Mouse (Mus musculus) neural tube, embryonic 11.5 days (tissue): ENCODE data around the gene Fam81a. TPM values are rescaled to one million over a fixed set of nuclear protein-coding genes. Genes with fewer than 3 reads are reported as not detected.

Source experiments
- ATAC-seq: fragments of 200-750 bp; cut with Nextera tagmentation; 2 replicates; pipeline ENCODE4 v1.8.0; 2017; ENCODE audit warnings: moderate number of reproducible peaks, mild to moderate bottlenecking, moderate TSS enrichment, moderate library complexity; ENCODE audit not compliant: insufficient read depth, low FRiP score, low TSS enrichment
- DNase-seq: peaks from one replicate; pipeline ENCODE4 v3.0.0-alpha.2; 2015; ENCODE audit warnings: low spot score
- H3K27ac ChIP-seq: fragments of 300-500 bp; sonication (generic); 2 replicates; pipeline ENCODE4 v1.5.1; 2014; ENCODE audit warnings: low read depth, mild to moderate bottlenecking, low read length
- H3K27me3 ChIP-seq: fragments of 300-500 bp; sonication (generic); 2 replicates; pipeline ENCODE4 v1.6.1; 2014; ENCODE audit warnings: mild to moderate bottlenecking, low read length, mixed read lengths; ENCODE audit not compliant: control insufficient read depth, insufficient read depth
- H3K36me3 ChIP-seq: fragments of 300-500 bp; sonication (generic); 2 replicates; pipeline ENCODE4 v1.6.1; 2014; ENCODE audit warnings: mild to moderate bottlenecking, low read length, moderate library complexity, mixed read lengths; ENCODE audit not compliant: control insufficient read depth, insufficient read depth
- H3K4me1 ChIP-seq: fragments of 300-500 bp; sonication (generic); 2 replicates; pipeline ENCODE4 v1.6.1; 2014; ENCODE audit warnings: low read length, mixed read lengths; ENCODE audit not compliant: control insufficient read depth, insufficient read depth
- H3K4me2 ChIP-seq: fragments of 300-500 bp; sonication (generic); 2 replicates; pipeline ENCODE4 v1.6.1; 2014; ENCODE audit warnings: low read depth, mild to moderate bottlenecking, moderate library complexity
- H3K4me3 ChIP-seq: fragments of 300-500 bp; sonication (generic); 2 replicates; pipeline ENCODE4 v1.5.1; 2014; ENCODE audit warnings: low read depth, low read length
- H3K9ac ChIP-seq: fragments of 300-500 bp; sonication (generic); 2 replicates; pipeline ENCODE4 v1.6.1; 2014; ENCODE audit warnings: mild to moderate bottlenecking, low read length
- H3K9me3 ChIP-seq: fragments of 300-500 bp; sonication (generic); 2 replicates; pipeline ENCODE4 v1.6.1; 2016; ENCODE audit warnings: low read length; ENCODE audit not compliant: control insufficient read depth
- WGBS: fragments of 180-500 bp; shearing (Covaris S2); extraction: QIAGEN DNeasy Blood & Tissue Kit; methylation state at CpG from one replicate; pipeline ENCODE4 v1.1.7; 2014; 5-methylcytosine and 5-hydroxymethylcytosine counted together
- polyA plus RNA-seq: library from polyadenylated mRNA; unstranded; fragments of >200 nt; fragmentation: Nextera tagmentation; extraction: Ambion mirVana; gene quantifications from 2 replicates; pipeline ENCODE4 v1.2.1, GENCODE M21; 2014

Gene Fam81a
- polyA plus RNA-seq, 1 experiment from 2014 or later = 2.4 TPM

- no peak overlapping the region for H3K9ac ChIP-seq
- no peak for DNase-seq
- H3K36me3 ChIP-seq = no peaks in the 10 kb centered on the region
- no peak for ATAC-seq
- no peak overlapping the region for H3K4me2 ChIP-seq
- no peaks in the 10 kb centered on the region for H3K4me1 ChIP-seq
- no peaks in the 10 kb centered on the region for H3K9me3 ChIP-seq
- H3K4me3 ChIP-seq = no peak overlapping the region
- H3K27ac ChIP-seq = no peak overlapping the region
- H3K27me3 ChIP-seq = no peaks in the 10 kb centered on the region
- 92% methylated on average over 3 of the region's 3 CpGs for WGBS
These were observed 80.3 kb downstream of the Fam81a start for GRCm38 (mm10) chr9:70062012-70062411.

DNA sequence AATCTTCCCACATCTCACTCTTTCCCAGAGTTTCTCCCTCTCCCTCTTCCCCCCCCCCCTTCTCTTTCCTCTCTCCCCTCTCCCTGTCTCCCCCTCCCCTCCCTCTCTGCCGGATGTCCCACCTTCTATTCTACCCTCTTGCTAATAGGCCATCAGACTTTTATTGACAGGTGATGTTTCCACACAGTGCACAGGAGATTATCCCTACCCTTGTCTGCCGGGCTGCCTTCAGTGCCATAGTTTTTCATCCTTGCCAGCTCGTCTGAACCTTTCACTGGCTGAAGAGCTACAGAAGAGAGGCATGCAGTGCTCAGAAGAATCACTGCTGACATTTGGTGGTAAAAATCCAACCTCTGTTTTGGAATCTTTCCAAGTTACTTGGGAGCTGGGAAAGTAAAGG is 88.9 kb downstream of the Fam81a start:
- Histone ChIP-seq H3K36me3 (no peaks in the 10 kb centered on the region), H3K9me3 (no peaks in the 10 kb centered on the region), H3K4me2 (no peak overlapping the region), H3K4me1 (no peaks in the 10 kb centered on the region), H3K27me3 (no peaks in the 10 kb centered on the region), H3K4me3 (no peak overlapping the region), H3K9ac (no peak overlapping the region), H3K27ac (no peak overlapping the region)
- DNase-seq = no peak
- ATAC-seq = no peak
- 55% methylated on average over 3 of the region's 3 CpGs for whole genome bisulfite sequencing

DNA sequence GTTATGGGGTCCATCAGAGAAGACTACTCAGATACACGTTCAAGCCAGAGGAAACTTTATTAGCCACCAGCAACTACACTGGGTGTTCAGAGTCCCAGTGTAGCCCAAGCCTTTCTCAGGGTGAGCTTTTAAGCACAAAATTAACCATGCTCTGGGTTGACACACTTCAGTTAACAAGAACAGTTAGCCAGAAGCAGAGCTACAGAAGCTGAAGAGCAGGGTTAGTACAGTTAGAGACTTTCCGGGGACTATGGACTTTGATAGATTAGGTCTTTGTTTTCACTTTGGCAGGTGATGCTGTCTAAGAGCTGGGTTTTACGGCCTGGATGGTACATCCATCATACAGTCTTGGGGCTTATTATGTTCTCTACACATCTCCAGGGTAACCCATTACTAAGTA is 89.6 kb downstream of the Fam81a start:
- Histone ChIP-seq H3K9ac (no peak overlapping the region), H3K9me3 (no peaks in the 10 kb centered on the region), H3K36me3 (no peaks in the 10 kb centered on the region), H3K4me2 (no peak overlapping the region), H3K4me3 (no peak overlapping the region), H3K27me3 (no peaks in the 10 kb centered on the region), H3K4me1 (no peaks in the 10 kb centered on the region), H3K27ac (no peak overlapping the region)
- ATAC-seq = no peak
- WGBS = 60% methylated on average over 3 of the region's 3 CpGs
- DNase-seq = no peak

GRCm38 (mm10) chr9:70049839-70050238 is 92.5 kb downstream of the Fam81a start:
- Histone ChIP-seq H3K27ac (no peak overlapping the region), H3K4me3 (no peak overlapping the region)
- 62% methylated on average over 8 of the region's 8 CpGs for WGBS

GRCm38 (mm10) chr9:70049416-70049783 is 93.0 kb downstream of the Fam81a start:
- Histone ChIP-seq H3K9ac (no peak overlapping the region), H3K4me1 (no peaks in the 10 kb centered on the region), H3K36me3 (no peaks in the 10 kb centered on the region), H3K4me2 (no peak overlapping the region), H3K27me3 (no peaks in the 10 kb centered on the region), H3K27ac (no peak overlapping the region), H3K9me3 (no peaks in the 10 kb centered on the region), H3K4me3 (no peak overlapping the region)
- WGBS = 45% methylated on average over 3 of the region's 3 CpGs
- ATAC-seq (no peak), DNase-seq (no peak)

More at GRCm38 (mm10) chr9:70049839-70050238, 92.5 kb downstream of the Fam81a start:
- DNase-seq = no peak
- Histone ChIP-seq H3K4me1 (no peaks in the 10 kb centered on the region), H3K9ac (no peak overlapping the region), H3K9me3 (no peaks in the 10 kb centered on the region), H3K4me2 (no peak overlapping the region), H3K27me3 (no peaks in the 10 kb centered on the region), H3K36me3 (no peaks in the 10 kb centered on the region)
- ATAC-seq = no peak

- DNase-seq = no peak
- WGBS = 62% methylated on average over 6 of the region's 6 CpGs
- Histone ChIP-seq H3K9ac (no peak overlapping the region), H3K27ac (no peak overlapping the region), H3K4me2 (no peak overlapping the region), H3K4me1 (no peaks in the 10 kb centered on the region), H3K4me3 (no peak overlapping the region), H3K36me3 (no peaks in the 10 kb centered on the region), H3K9me3 (no peaks in the 10 kb centered on the region), H3K27me3 (no peaks in the 10 kb centered on the region)
- ATAC-seq = no peak
These were observed 93.5 kb downstream of the Fam81a start for GRCm38 (mm10) chr9:70048751-70049415.

DNA sequence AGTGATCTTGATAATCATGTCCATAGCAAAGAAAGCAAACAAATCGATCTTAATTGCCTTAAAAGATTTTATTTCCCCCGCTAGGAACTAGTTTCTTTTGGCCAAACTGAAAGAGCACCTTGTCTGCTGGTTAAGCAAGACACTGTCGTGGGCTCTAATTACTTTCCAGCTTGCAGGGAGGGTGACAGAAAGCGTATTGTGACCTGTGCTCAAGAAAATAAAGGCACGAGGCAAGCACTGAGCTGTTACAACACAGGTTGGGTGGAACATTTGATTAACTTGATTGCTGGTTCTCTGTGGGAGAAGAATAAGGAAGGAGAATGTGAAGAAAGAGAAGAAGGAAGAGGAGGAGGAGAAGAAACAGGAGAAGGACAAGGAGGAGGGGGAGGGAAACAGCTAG is 94.1 kb downstream of the Fam81a start:
- no peaks in the 10 kb centered on the region for H3K36me3 ChIP-seq
- ATAC-seq (no peak), DNase-seq (no peak)
- no peak overlapping the region for H3K4me2 ChIP-seq
- WGBS = 47% methylated on average over 5 of the region's 5 CpGs
- H3K27me3 ChIP-seq = no peaks in the 10 kb centered on the region
- H3K27ac ChIP-seq = no peak overlapping the region
- H3K4me3 ChIP-seq = no peak overlapping the region
- no peak overlapping the region for H3K9ac ChIP-seq
- H3K4me1 ChIP-seq = no peaks in the 10 kb centered on the region
- no peaks in the 10 kb centered on the region for H3K9me3 ChIP-seq

- DNase-seq = no peak
- Histone ChIP-seq H3K9me3 (no peaks in the 10 kb centered on the region), H3K27ac (no peak overlapping the region), H3K4me1 (no peaks in the 10 kb centered on the region), H3K4me2 (no peak overlapping the region), H3K4me3 (no peak overlapping the region), H3K27me3 (no peaks in the 10 kb centered on the region), H3K9ac (no peak overlapping the region), H3K36me3 (no peaks in the 10 kb centered on the region)
- 60% methylated on average over 3 of the region's 3 CpGs for WGBS
- no peak for ATAC-seq
These were observed 94.5 kb downstream of the Fam81a start for GRCm38 (mm10) chr9:70047839-70048238.

DNA sequence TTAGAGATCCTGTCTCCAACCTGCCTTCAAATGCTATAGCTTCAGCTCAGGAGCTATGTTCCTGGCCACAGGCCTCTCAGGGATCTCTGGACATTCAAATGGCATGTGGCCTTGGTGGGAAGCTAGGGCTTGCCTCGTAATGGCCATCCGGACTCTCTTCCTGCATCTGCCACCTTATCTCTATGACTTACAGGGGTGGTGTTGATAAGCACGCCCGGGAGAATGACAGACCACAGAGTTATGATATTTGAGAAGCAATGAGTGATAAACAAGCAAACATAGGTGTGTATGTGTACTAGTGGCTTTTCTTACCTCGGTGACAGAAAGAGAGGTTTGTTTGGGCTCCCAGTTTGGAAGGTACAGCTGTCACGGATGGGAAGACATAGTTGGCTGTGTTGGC is 96.1 kb downstream of the Fam81a start:
- ATAC-seq (no peak), DNase-seq (no peak)
- Histone ChIP-seq H3K36me3 (no peaks in the 10 kb centered on the region), H3K4me2 (no peak overlapping the region), H3K9ac (no peak overlapping the region), H3K27me3 (no peaks in the 10 kb centered on the region), H3K4me3 (no peak overlapping the region), H3K4me1 (no peaks in the 10 kb centered on the region), H3K9me3 (no peaks in the 10 kb centered on the region), H3K27ac (no peak overlapping the region)
- 95% methylated on average over 6 of the region's 6 CpGs for WGBS
